Mouse (Mus musculus): Measurements from ENCODE around the gene Vgll4.

Gene Vgll4

GRCm38 (mm10) chr6:114899652-114900051, 70.1 kb downstream of the Vgll4 start:
- CTCF ChIA-PET, result no interaction called here

GRCm38 (mm10) chr6:114898949-114899348, 70.8 kb downstream of the Vgll4 start:
- CTCF ChIA-PET, result interaction anchor here (0.5 kb wide), 1 partner anchor 11 kb away, joined by 3 read pairs; no protein-coding TSS in a partner anchor

- CTCF ChIA-PET, result no interaction called here
These were observed 73.5 kb downstream of the Vgll4 start for GRCm38 (mm10) chr6:114896281-114896680.

- CTCF ChIA-PET, result interaction anchor here (0.6 to 1.0 kb wide), 5 partner anchors 20 to 887 kb away, joined by 3 to 9 read pairs (median 4); no protein-coding TSS in a partner anchor
These were observed 74.6 kb downstream of the Vgll4 start for GRCm38 (mm10) chr6:114895191-114895590.

GRCm38 (mm10) chr6:114894548-114895106, 75.2 kb downstream of the Vgll4 start:
- CTCF ChIA-PET, result interaction anchor here (0.6 to 1.0 kb wide), 6 partner anchors 19 to 887 kb away, joined by 3 to 9 read pairs (median 4); no protein-coding TSS in a partner anchor

- CTCF ChIA-PET, result interaction anchor here (1.2 to 1.3 kb wide), 2 partner anchors 16 to 26 kb away, joined by 3 to 4 read pairs; no protein-coding TSS in a partner anchor
These were observed 76.2 kb downstream of the Vgll4 start for GRCm38 (mm10) chr6:114893427-114894209.

GRCm38 (mm10) chr6:114892363-114892762, 77.4 kb downstream of the Vgll4 start:
- CTCF ChIA-PET, result interaction anchor here (1.3 kb wide), 1 partner anchor 27 kb away, joined by 4 read pairs; no protein-coding TSS in a partner anchor

- CTCF ChIA-PET, result interaction anchor here (1.6 kb wide), 1 partner anchor 17 kb away, joined by 6 read pairs; no protein-coding TSS in a partner anchor
These were observed 78.0 kb downstream of the Vgll4 start for GRCm38 (mm10) chr6:114891771-114892170.

GRCm38 (mm10) chr6:114891272-114891671, 78.5 kb downstream of the Vgll4 start:
- CTCF ChIA-PET, result interaction anchor here (1.6 kb wide), 1 partner anchor 17 kb away, joined by 6 read pairs; no protein-coding TSS in a partner anchor

- CTCF ChIA-PET, result interaction anchor here (1.6 kb wide), 1 partner anchor 16 kb away, joined by 6 read pairs; no protein-coding TSS in a partner anchor
These were observed 79.2 kb downstream of the Vgll4 start for GRCm38 (mm10) chr6:114890411-114891115.

GRCm38 (mm10) chr6:114889971-114890370, 79.8 kb downstream of the Vgll4 start:
- CTCF ChIA-PET, result interaction anchor here (1.6 kb wide), 1 partner anchor 16 kb away, joined by 6 read pairs; no protein-coding TSS in a partner anchor

GRCm38 (mm10) chr6:114888922-114889321, 80.9 kb downstream of the Vgll4 start:
- CTCF ChIA-PET, result no interaction called here

GRCm38 (mm10) chr6:114886504-114887361, 83.1 kb downstream of the Vgll4 start:
- CTCF ChIA-PET, result no interaction called here

- CTCF ChIA-PET, result no interaction called here
These were observed 83.8 kb downstream of the Vgll4 start for GRCm38 (mm10) chr6:114886012-114886411.

GRCm38 (mm10) chr6:114885129-114885528, 84.7 kb downstream of the Vgll4 start:
- CTCF ChIA-PET, result no interaction called here

- CTCF ChIA-PET, result interaction anchor here (0.8 kb wide), 1 partner anchor 80 kb away, joined by 7 read pairs; no protein-coding TSS in a partner anchor
These were observed 86.5 kb downstream of the Vgll4 start for GRCm38 (mm10) chr6:114883261-114883740.

- CTCF ChIA-PET, result no interaction called here
These were observed 87.1 kb downstream of the Vgll4 start for GRCm38 (mm10) chr6:114882675-114883074.

- CTCF ChIA-PET, result no interaction called here
These were observed 87.6 kb downstream of the Vgll4 start for GRCm38 (mm10) chr6:114882212-114882611.

GRCm38 (mm10) chr6:114880798-114881197, 89.0 kb downstream of the Vgll4 start:
- CTCF ChIA-PET, result interaction anchor here (0.5 kb wide), 1 partner anchor 24 kb away, joined by 5 read pairs; no protein-coding TSS in a partner anchor

- CTCF ChIA-PET, result no interaction called here
These were observed 90.8 kb downstream of the Vgll4 start for GRCm38 (mm10) chr6:114878841-114879520.
